Mouse (Mus musculus): ENCODE data around the gene Aaas. TPM values are rescaled to one million over a fixed set of nuclear protein-coding genes. Genes with fewer than 3 reads are reported as not detected.

Gene Aaas
- polyA plus RNA-seq, 1 experiment from 2014 or later = 55.9 TPM

- ATAC-seq (ENCODE audit: insufficient read depth, low FRiP score, low read depth) = peak; percentile 93
- under 1% methylated on average over 30 of the region's 30 CpGs for WGBS
- no peaks in the 10 kb centered on the region for H3K9me3 ChIP-seq
- H3K27me3 ChIP-seq (replicated peaks) = no peaks in the 10 kb centered on the region
- peak within 1 kb of the TSS; percentile 88 for H3K27ac ChIP-seq
- H3K4me3 ChIP-seq (replicated peaks) = peak within 1 kb of the TSS; percentile 86
- peak within 1 kb of the TSS; percentile 69 for H3K9ac ChIP-seq
- H3K36me3 ChIP-seq = peaks cover 36% of the 10 kb centered on the region
- peak within 1 kb of the TSS; percentile 70 for H3K4me2 ChIP-seq
- H3K4me1 ChIP-seq = peaks cover 33% of the 10 kb centered on the region
Observed at GRCm38 (mm10) chr15:102331610-102332015, 19.0 kb downstream of the Aaas start, which contains the start of gene Myg1. Gene Myg1 (plus strand): TSS chr15:102331709.

- Histone ChIP-seq H3K9me3 (no peaks in the 10 kb centered on the region), H3K4me2 (peak overlapping the region; percentile 55), H3K27ac (no peak overlapping the region), H3K4me1 (peaks cover 19% of the 10 kb centered on the region), H3K27me3 (replicated peaks) (no peaks in the 10 kb centered on the region), H3K9ac (peak overlapping the region; percentile 82; the same call in 1 of the 2 replicates), H3K4me3 (replicated peaks) (peak overlapping the region; percentile 90), H3K36me3 (peaks cover 33% of the 10 kb centered on the region)
- no peak for ATAC-seq (ENCODE audit: insufficient read depth, low FRiP score, low read depth)
- 58% methylated on average over 8 of the region's 8 CpGs for WGBS
Observed at GRCm38 (mm10) chr15:102326892-102327291, 23.7 kb downstream of the Aaas start.

GRCm38 (mm10) chr15:102326022-102326576, 24.5 kb downstream of the Aaas start, which contains the start of gene Pfdn5:
Gene Pfdn5 (plus strand): TSS chr15:102326116.
- H3K9ac ChIP-seq = peak within 1 kb of the TSS; percentile 82
- under 1% methylated on average over 40 of the region's 40 CpGs for WGBS
- H3K27ac ChIP-seq = peak within 1 kb of the TSS; percentile 78
- H3K4me3 ChIP-seq (replicated peaks) = peak within 1 kb of the TSS; percentile 90
- H3K4me1 ChIP-seq = peaks cover 16% of the 10 kb centered on the region
- H3K27me3 ChIP-seq (replicated peaks) = no peaks in the 10 kb centered on the region
- H3K36me3 ChIP-seq = peaks cover 33% of the 10 kb centered on the region
- peak within 1 kb of the TSS; percentile 55 for H3K4me2 ChIP-seq
- no peaks in the 10 kb centered on the region for H3K9me3 ChIP-seq
- ATAC-seq (ENCODE audit: insufficient read depth, low FRiP score, low read depth) = peak; percentile 88; the same call in 1 of the 2 replicates

- Histone ChIP-seq H3K27ac (no peak overlapping the region), H3K4me2 (peak overlapping the region; percentile 55), H3K4me3 (replicated peaks) (no peak overlapping the region), H3K9ac (no peak overlapping the region), H3K27me3 (replicated peaks) (no peaks in the 10 kb centered on the region), H3K9me3 (no peaks in the 10 kb centered on the region), H3K4me1 (peaks cover 11% of the 10 kb centered on the region), H3K36me3 (peaks cover 34% of the 10 kb centered on the region)
- 79% methylated on average over 12 of the region's 12 CpGs for WGBS
- no peak for ATAC-seq (ENCODE audit: insufficient read depth, low FRiP score, low read depth)
Observed at GRCm38 (mm10) chr15:102324654-102325473, 25.7 kb downstream of the Aaas start.

GRCm38 (mm10) chr15:102316263-102316662, 34.3 kb downstream of the Aaas start:
- 88% methylated on average over 6 of the region's 6 CpGs for WGBS
- Histone ChIP-seq H3K27ac (no peak overlapping the region), H3K36me3 (peaks cover 55% of the 10 kb centered on the region)

GRCm38 (mm10) chr15:102315292-102315691, 35.3 kb downstream of the Aaas start:
- Histone ChIP-seq H3K9me3 (no peaks in the 10 kb centered on the region), H3K36me3 (peaks cover 51% of the 10 kb centered on the region), H3K27me3 (replicated peaks) (no peaks in the 10 kb centered on the region), H3K9ac (no peak overlapping the region), H3K4me2 (no peak overlapping the region), H3K4me3 (replicated peaks) (no peak overlapping the region), H3K27ac (no peak overlapping the region), H3K4me1 (no peaks in the 10 kb centered on the region)
- WGBS = 90% methylated on average over 8 of the region's 8 CpGs
- ATAC-seq (ENCODE audit: insufficient read depth, low FRiP score, low read depth) = no peak

More at GRCm38 (mm10) chr15:102316263-102316662, 34.3 kb downstream of the Aaas start:
- no peak overlapping the region for H3K9ac ChIP-seq
- H3K9me3 ChIP-seq = no peaks in the 10 kb centered on the region
- ATAC-seq (ENCODE audit: insufficient read depth, low FRiP score, low read depth) = no peak
- H3K4me2 ChIP-seq = no peak overlapping the region
- no peak overlapping the region for H3K4me3 ChIP-seq (replicated peaks)
- no peaks in the 10 kb centered on the region for H3K27me3 ChIP-seq (replicated peaks)
- no peaks in the 10 kb centered on the region for H3K4me1 ChIP-seq

GRCm38 (mm10) chr15:102311489-102311888, 39.1 kb downstream of the Aaas start:
- no peak overlapping the region for H3K4me2 ChIP-seq
- peaks cover 43% of the 10 kb centered on the region for H3K36me3 ChIP-seq
- peaks cover 5% of the 10 kb centered on the region; the same call in 1 of the 2 replicates for H3K4me1 ChIP-seq
- H3K27me3 ChIP-seq (replicated peaks) = no peaks in the 10 kb centered on the region
- no peak for ATAC-seq (ENCODE audit: insufficient read depth, low FRiP score, low read depth)
- no peak overlapping the region for H3K4me3 ChIP-seq (replicated peaks)
- H3K9ac ChIP-seq = no peak overlapping the region
- no peak overlapping the region for H3K27ac ChIP-seq
- H3K9me3 ChIP-seq = no peaks in the 10 kb centered on the region

- Histone ChIP-seq H3K4me3 (replicated peaks) (no peak overlapping the region), H3K27me3 (replicated peaks) (no peaks in the 10 kb centered on the region), H3K4me2 (no peak overlapping the region), H3K9ac (no peak overlapping the region), H3K4me1 (peaks cover 5% of the 10 kb centered on the region; the same call in 1 of the 2 replicates), H3K9me3 (no peaks in the 10 kb centered on the region), H3K27ac (peak overlapping the region; percentile 40; the same call in 1 of the 2 replicates), H3K36me3 (peaks cover 43% of the 10 kb centered on the region)
- WGBS = 52% methylated on average over 10 of the region's 10 CpGs
- ATAC-seq (ENCODE audit: insufficient read depth, low FRiP score, low read depth) = peak; percentile 45; the same call in 1 of the 2 replicates
Observed at GRCm38 (mm10) chr15:102310074-102310845, 40.3 kb downstream of the Aaas start.

- Histone ChIP-seq H3K27ac (no peak overlapping the region), H3K4me2 (no peak overlapping the region), H3K9me3 (no peaks in the 10 kb centered on the region), H3K36me3 (peaks cover 49% of the 10 kb centered on the region), H3K27me3 (replicated peaks) (no peaks in the 10 kb centered on the region), H3K4me1 (peaks cover 5% of the 10 kb centered on the region; the same call in 1 of the 2 replicates), H3K4me3 (replicated peaks) (no peak overlapping the region), H3K9ac (no peak overlapping the region)
- 85% methylated on average over 9 of the region's 9 CpGs for WGBS
- no peak for ATAC-seq (ENCODE audit: insufficient read depth, low FRiP score, low read depth)
Observed at GRCm38 (mm10) chr15:102308717-102309116, 41.9 kb downstream of the Aaas start.

- WGBS = 76% methylated on average over 6 of the region's 6 CpGs
- Histone ChIP-seq H3K27ac (no peak overlapping the region), H3K4me3 (replicated peaks) (no peak overlapping the region), H3K27me3 (replicated peaks) (no peaks in the 10 kb centered on the region), H3K4me2 (no peak overlapping the region), H3K9me3 (no peaks in the 10 kb centered on the region), H3K36me3 (peaks cover 38% of the 10 kb centered on the region), H3K9ac (no peak overlapping the region), H3K4me1 (no peaks in the 10 kb centered on the region)
- ATAC-seq (ENCODE audit: insufficient read depth, low FRiP score, low read depth) = no peak
Observed at GRCm38 (mm10) chr15:102302542-102302941, 48.0 kb downstream of the Aaas start.

GRCm38 (mm10) chr15:102296368-102297006, 54.1 kb downstream of the Aaas start:
- 5% methylated on average over 24 of the region's 24 CpGs for WGBS
- no peaks in the 10 kb centered on the region for H3K9me3 ChIP-seq
- ATAC-seq (ENCODE audit: insufficient read depth, low FRiP score, low read depth) = no peak
- peak overlapping the region; percentile 75 for H3K4me2 ChIP-seq
- peaks cover 3% of the 10 kb centered on the region; the same call in 1 of the 2 replicates for H3K4me1 ChIP-seq
- H3K9ac ChIP-seq = peak overlapping the region; percentile 62
- no peak overlapping the region for H3K27ac ChIP-seq
- peak overlapping the region; percentile 68 for H3K4me3 ChIP-seq (replicated peaks)
- peaks cover 10% of the 10 kb centered on the region; the same call in 1 of the 2 replicates for H3K36me3 ChIP-seq
- no peaks in the 10 kb centered on the region for H3K27me3 ChIP-seq (replicated peaks)

Data from stomach, embryonic 15.5 days (tissue).